Mouse (Mus musculus) liver, embryonic 15.5 days (tissue): ENCODE measurements around the gene Pdgfc. TPM values are rescaled to one million over a fixed set of nuclear protein-coding genes. Genes with fewer than 3 reads are reported as not detected.
"Not testable (repeated sequence)": the region's sequence is repeated elsewhere in the genome, so short reads cannot be mapped to it uniquely, and the experiment has no call there.

Experiments used
- ATAC-seq: fragments of 200-750 bp; cut with Nextera tagmentation; 2 replicates; pipeline ENCODE4 v1.8.0; 2017; ENCODE audit warnings: moderate number of reproducible peaks, mild to moderate bottlenecking, moderate library complexity; ENCODE audit not compliant: insufficient read depth
- H3K27ac ChIP-seq: fragments of 300-500 bp; sonication (generic); replicated peaks from 2 replicates; pipeline ENCODE4 v1.5.1; 2015; ENCODE audit warnings: mild to moderate bottlenecking, inconsistent platforms
- H3K27me3 ChIP-seq: fragments of 300-500 bp; sonication (generic); 2 replicates; pipeline ENCODE4 v1.6.1; 2015; ENCODE audit warnings: mild to moderate bottlenecking, inconsistent platforms
- H3K36me3 ChIP-seq: fragments of 300-500 bp; sonication (generic); replicated peaks from 2 replicates; pipeline ENCODE4 v1.6.1; 2015; ENCODE audit warnings: moderate library complexity, mild to moderate bottlenecking, inconsistent platforms
- H3K4me1 ChIP-seq: fragments of 300-500 bp; sonication (generic); replicated peaks from 2 replicates; pipeline ENCODE4 v1.6.1; 2015; ENCODE audit warnings: inconsistent platforms
- H3K4me2 ChIP-seq: fragments of 300-500 bp; sonication (generic); 2 replicates; pipeline ENCODE4 v1.6.1; 2015; ENCODE audit warnings: moderate library complexity, mild to moderate bottlenecking, inconsistent platforms
- H3K4me3 ChIP-seq: fragments of 300-500 bp; sonication (generic); replicated peaks from 2 replicates; pipeline ENCODE4 v1.5.1; 2015; ENCODE audit warnings: mild to moderate bottlenecking, inconsistent platforms
- H3K9ac ChIP-seq: fragments of 300-500 bp; sonication (generic); 2 replicates; pipeline ENCODE4 v1.6.1; 2015; ENCODE audit warnings: moderate library complexity, mild to moderate bottlenecking, inconsistent platforms
- H3K9me3 ChIP-seq: fragments of 300-500 bp; sonication (generic); replicated peaks from 2 replicates; pipeline ENCODE4 v1.6.1; 2016; ENCODE audit warnings: inconsistent platforms
- WGBS: fragments of 180-500 bp; shearing (Covaris S2); methylation state at CpG from one replicate; pipeline ENCODE4 v1.1.7; 2015; ENCODE audit warnings: mixed read lengths; ENCODE audit not compliant: insufficient replicate concordance; 5-methylcytosine and 5-hydroxymethylcytosine counted together
- polyA plus RNA-seq: library from polyadenylated mRNA; unstranded; fragments of >200 nt; fragmentation: Nextera tagmentation; extraction: Ambion mirVana; gene quantifications from 2 replicates; pipeline ENCODE4 v1.2.1, GENCODE M21; 2015

The Pdgfc gene
- polyA plus RNA-seq, 1 experiment from 2014 or later: 0.51 TPM

GRCm38 (mm10) chr3:81110968-81111367, 74.8 kb downstream of the Pdgfc start:
- H3K27ac ChIP-seq: no peak overlapping the region
- WGBS: 40% methylated on average over 1 of the region's 1 CpGs

GRCm38 (mm10) chr3:81112892-81113291, 76.7 kb downstream of the Pdgfc start:
- no peak overlapping the region for H3K27ac ChIP-seq
- H3K27me3 ChIP-seq: no peaks in the 10 kb centered on the region
- H3K4me3 ChIP-seq: no peak overlapping the region
- H3K4me1 ChIP-seq: no peaks in the 10 kb centered on the region
- 57% methylated on average over 3 of the region's 3 CpGs for WGBS
- no peaks in the 10 kb centered on the region for H3K9me3 ChIP-seq
- ATAC-seq: no peak
- no peaks in the 10 kb centered on the region for H3K36me3 ChIP-seq
- H3K9ac ChIP-seq: no peak overlapping the region
- H3K4me2 ChIP-seq: no peak overlapping the region

More at GRCm38 (mm10) chr3:81110968-81111367, 74.8 kb downstream of the Pdgfc start:
- H3K9ac ChIP-seq: no peak overlapping the region
- no peaks in the 10 kb centered on the region for H3K4me1 ChIP-seq
- no peaks in the 10 kb centered on the region for H3K9me3 ChIP-seq
- no peak overlapping the region for H3K4me2 ChIP-seq
- H3K36me3 ChIP-seq: no peaks in the 10 kb centered on the region
- no peak overlapping the region for H3K4me3 ChIP-seq
- ATAC-seq: no peak
- H3K27me3 ChIP-seq: no peaks in the 10 kb centered on the region

- no peak overlapping the region for H3K4me3 ChIP-seq
- H3K9me3 ChIP-seq: no peaks in the 10 kb centered on the region
- H3K27ac ChIP-seq: no peak overlapping the region
- H3K27me3 ChIP-seq: no peaks in the 10 kb centered on the region
- H3K9ac ChIP-seq: no peak overlapping the region
- WGBS: 54% methylated on average over 1 of the region's 1 CpGs
- no peaks in the 10 kb centered on the region for H3K4me1 ChIP-seq
- H3K36me3 ChIP-seq: no peaks in the 10 kb centered on the region
- no peak for ATAC-seq
- H3K4me2 ChIP-seq: no peak overlapping the region
Observed at GRCm38 (mm10) chr3:81120664-81121063, 84.4 kb downstream of the Pdgfc start.

GRCm38 (mm10) chr3:81121731-81122130, 85.5 kb downstream of the Pdgfc start:
- no peak overlapping the region for H3K27ac ChIP-seq
- H3K4me3 ChIP-seq: no peak overlapping the region
- no peaks in the 10 kb centered on the region for H3K4me1 ChIP-seq
- no peak for ATAC-seq
- H3K9me3 ChIP-seq: no peaks in the 10 kb centered on the region
- H3K36me3 ChIP-seq: no peaks in the 10 kb centered on the region
- no peak overlapping the region for H3K4me2 ChIP-seq
- H3K27me3 ChIP-seq: no peaks in the 10 kb centered on the region
- H3K9ac ChIP-seq: no peak overlapping the region
- WGBS: 70% methylated on average over 1 of the region's 1 CpGs

GRCm38 (mm10) chr3:81123461-81123860, 87.2 kb downstream of the Pdgfc start:
- Histone ChIP-seq H3K36me3 (no peaks in the 10 kb centered on the region), H3K27me3 (no peaks in the 10 kb centered on the region), H3K9ac (no peak overlapping the region), H3K4me3 (no peak overlapping the region), H3K4me2 (no peak overlapping the region), H3K9me3 (no peaks in the 10 kb centered on the region), H3K27ac (no peak overlapping the region), H3K4me1 (no peaks in the 10 kb centered on the region)
- ATAC-seq: no peak
- WGBS: 50% methylated on average over 3 of the region's 3 CpGs

GRCm38 (mm10) chr3:81127013-81127412, 90.8 kb downstream of the Pdgfc start:
- Histone ChIP-seq H3K27me3 (no peaks in the 10 kb centered on the region), H3K4me3 (no peak overlapping the region), H3K36me3 (no peaks in the 10 kb centered on the region), H3K27ac (no peak overlapping the region), H3K9me3 (no peaks in the 10 kb centered on the region), H3K9ac (no peak overlapping the region), H3K4me1 (no peaks in the 10 kb centered on the region), H3K4me2 (no peak overlapping the region)
- no peak for ATAC-seq
- WGBS: 35% methylated on average over 2 of the region's 2 CpGs

- H3K9ac ChIP-seq: no peak overlapping the region
- H3K4me2 ChIP-seq: no peak overlapping the region
- 49% methylated on average over 3 of the region's 3 CpGs for WGBS
- no peak overlapping the region for H3K27ac ChIP-seq
- H3K36me3 ChIP-seq: no peaks in the 10 kb centered on the region
- H3K4me3 ChIP-seq: no peak overlapping the region
- no peaks in the 10 kb centered on the region for H3K27me3 ChIP-seq
- no peaks in the 10 kb centered on the region for H3K4me1 ChIP-seq
- H3K9me3 ChIP-seq: no peaks in the 10 kb centered on the region
- no peak for ATAC-seq
Observed at GRCm38 (mm10) chr3:81136985-81137384, 100.8 kb downstream of the Pdgfc start.

GRCm38 (mm10) chr3:81138030-81138429, 101.8 kb downstream of the Pdgfc start:
- not testable (repeated sequence) for H3K27ac ChIP-seq, H3K9ac ChIP-seq, H3K4me2 ChIP-seq, ATAC-seq, H3K4me1 ChIP-seq, H3K9me3 ChIP-seq, H3K27me3 ChIP-seq, H3K36me3 ChIP-seq, H3K4me3 ChIP-seq
- 56% methylated on average over 1 of the region's 1 CpGs for WGBS

GRCm38 (mm10) chr3:81143730-81144129, 107.5 kb downstream of the Pdgfc start:
- Histone ChIP-seq H3K4me1 (no peaks in the 10 kb centered on the region), H3K9ac (no peak overlapping the region), H3K36me3 (no peaks in the 10 kb centered on the region), H3K9me3 (no peaks in the 10 kb centered on the region), H3K27me3 (no peaks in the 10 kb centered on the region), H3K4me3 (no peak overlapping the region), H3K4me2 (no peak overlapping the region), H3K27ac (no peak overlapping the region)
- ATAC-seq: no peak

GRCm38 (mm10) chr3:81149109-81149521, 112.9 kb downstream of the Pdgfc start:
- ATAC-seq: no peak
- H3K4me2 ChIP-seq: no peak overlapping the region
- no peaks in the 10 kb centered on the region for H3K27me3 ChIP-seq
- H3K4me1 ChIP-seq: no peaks in the 10 kb centered on the region
- no peak overlapping the region for H3K9ac ChIP-seq
- no peaks in the 10 kb centered on the region for H3K36me3 ChIP-seq
- H3K27ac ChIP-seq: no peak overlapping the region
- H3K4me3 ChIP-seq: no peak overlapping the region
- H3K9me3 ChIP-seq: no peaks in the 10 kb centered on the region
- 44% methylated on average over 3 of the region's 3 CpGs for WGBS

GRCm38 (mm10) chr3:81150228-81150627, 114.0 kb downstream of the Pdgfc start:
- Histone ChIP-seq H3K27ac (no peak overlapping the region), H3K4me3 (no peak overlapping the region), H3K4me2 (no peak overlapping the region), H3K27me3 (no peaks in the 10 kb centered on the region), H3K36me3 (no peaks in the 10 kb centered on the region), H3K9me3 (no peaks in the 10 kb centered on the region), H3K9ac (no peak overlapping the region), H3K4me1 (no peaks in the 10 kb centered on the region)
- no peak for ATAC-seq

GRCm38 (mm10) chr3:81154420-81154819, 118.2 kb downstream of the Pdgfc start:
- WGBS: 25% methylated on average over 1 of the region's 1 CpGs

More at GRCm38 (mm10) chr3:81154420-81154819, 118.2 kb downstream of the Pdgfc start:
- no peak overlapping the region for H3K27ac ChIP-seq
- H3K4me3 ChIP-seq: no peak overlapping the region
- H3K4me2 ChIP-seq: no peak overlapping the region
- no peaks in the 10 kb centered on the region for H3K9me3 ChIP-seq
- no peak for ATAC-seq
- H3K36me3 ChIP-seq: no peaks in the 10 kb centered on the region
- H3K27me3 ChIP-seq: no peaks in the 10 kb centered on the region
- no peak overlapping the region for H3K9ac ChIP-seq
- H3K4me1 ChIP-seq: no peaks in the 10 kb centered on the region
